Mouse (Mus musculus): ENCODE data around the gene Selenom.

Selenom gene

GRCm38 (mm10) chr11:3530731-3531130 lies 16.2 kb downstream of the Selenom start:
- no peak for DNase-seq (ENCODE audit: low spot score in 2 of 2)

GRCm38 (mm10) chr11:3531634-3532033 lies 17.1 kb downstream of the Selenom start:
- peak in 1 of 2 experiments; percentile 75 for DNase-seq (ENCODE audit: low spot score in 2 of 2)

GRCm38 (mm10) chr11:3532101-3532931 lies 17.8 kb downstream of the Selenom start:
- peak in 1 of 2 experiments; percentile 20 for DNase-seq (ENCODE audit: low spot score in 2 of 2)

GRCm38 (mm10) chr11:3533406-3533932 lies 19.0 kb downstream of the Selenom start:
- DNase-seq (ENCODE audit: low spot score in 2 of 2): peak in 1 of 2 experiments; percentile 24

GRCm38 (mm10) chr11:3534956-3535355 lies 20.5 kb downstream of the Selenom start:
- DNase-seq (ENCODE audit: low spot score in 2 of 2): no peak

GRCm38 (mm10) chr11:3535406-3535986 lies 21.0 kb downstream of the Selenom start:
- DNase-seq (ENCODE audit: low spot score in 2 of 2): peak; percentile 93 to 96

GRCm38 (mm10) chr11:3536082-3536481 lies 21.6 kb downstream of the Selenom start:
- DNase-seq (ENCODE audit: low spot score in 2 of 2): no peak

- peak in 1 of 2 experiments; percentile 24 for DNase-seq (ENCODE audit: low spot score in 2 of 2)
Observed at GRCm38 (mm10) chr11:3536745-3537333, 22.4 kb downstream of the Selenom start.

GRCm38 (mm10) chr11:3537711-3538110 lies 23.2 kb downstream of the Selenom start:
- DNase-seq (ENCODE audit: low spot score in 2 of 2): peak in 1 of 2 experiments; percentile 21

- no peak for DNase-seq (ENCODE audit: low spot score in 2 of 2)
Observed at GRCm38 (mm10) chr11:3538341-3538740, 23.9 kb downstream of the Selenom start.

GRCm38 (mm10) chr11:3539111-3539825 lies 24.8 kb downstream of the Selenom start:
- peak; percentile 93 to 95 for DNase-seq (ENCODE audit: low spot score in 2 of 2)

GRCm38 (mm10) chr11:3539826-3540196 lies 25.3 kb downstream of the Selenom start:
- peak in 1 of 2 experiments; percentile 24 for DNase-seq (ENCODE audit: low spot score in 2 of 2)

GRCm38 (mm10) chr11:3540451-3541085 lies 26.1 kb downstream of the Selenom start, which contains the start of gene Smtn:
Gene Smtn (minus strand): TSS chr11:3540612.
- DNase-seq (ENCODE audit: low spot score in 2 of 2): peak in 1 of 2 experiments; percentile 21

- peak in 1 of 2 experiments; percentile 18 for DNase-seq (ENCODE audit: low spot score in 2 of 2)
Observed at GRCm38 (mm10) chr11:3541932-3542331, 27.4 kb downstream of the Selenom start.

- no peak for DNase-seq (ENCODE audit: low spot score in 2 of 2)
Observed at GRCm38 (mm10) chr11:3543001-3543400, 28.5 kb downstream of the Selenom start.

GRCm38 (mm10) chr11:3544409-3544808 lies 29.9 kb downstream of the Selenom start:
- no peak for DNase-seq (ENCODE audit: low spot score in 2 of 2)

GRCm38 (mm10) chr11:3545531-3546241 lies 31.2 kb downstream of the Selenom start:
- no peak for DNase-seq (ENCODE audit: low spot score in 2 of 2)

- DNase-seq (ENCODE audit: low spot score in 2 of 2): no peak
Observed at GRCm38 (mm10) chr11:3546242-3546562, 31.7 kb downstream of the Selenom start.

- no peak for DNase-seq (ENCODE audit: low spot score in 2 of 2)
Observed at GRCm38 (mm10) chr11:3547047-3547446, 32.6 kb downstream of the Selenom start.

GRCm38 (mm10) chr11:3547969-3548368 lies 33.5 kb downstream of the Selenom start:
- no peak for DNase-seq (ENCODE audit: low spot score in 2 of 2)

Data from right cerebral cortex, postnatal 10 days (tissue).